Mouse (Mus musculus): ENCODE results near the gene Tmem190. TPM values are rescaled to one million over a fixed set of nuclear protein-coding genes. Genes with fewer than 3 reads are reported as not detected.
"Not testable (repeated sequence)": the region's sequence is repeated elsewhere in the genome, so short reads cannot be mapped to it uniquely, and the experiment has no call there.

Tmem190 gene
- total and polyA plus RNA-seq, 3 experiments = not detected

DNA sequence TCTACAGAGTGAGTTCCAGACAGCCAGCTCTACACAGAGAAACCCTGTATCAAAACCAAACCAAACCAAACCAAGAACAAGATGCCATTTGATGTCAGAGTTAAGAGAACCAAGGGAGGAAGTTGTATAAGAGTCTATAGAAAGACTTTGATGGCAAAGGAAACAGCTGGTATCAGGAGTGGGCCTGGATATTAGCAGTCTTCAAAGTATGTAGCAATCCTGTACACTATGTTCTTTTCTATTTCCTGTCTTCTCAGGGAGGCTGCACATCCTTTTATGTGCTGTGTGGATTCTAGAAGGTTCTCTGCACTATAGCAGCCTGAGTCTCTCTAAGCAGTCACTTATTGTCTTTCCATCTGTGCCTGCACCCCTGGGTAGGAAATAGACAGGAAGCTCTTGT is 33.8 kb downstream of the Tmem190 start:
- Histone ChIP-seq H3K4me1 (ENCODE audit: control insufficient read depth in 1 of 2, insufficient read depth in 2 of 2) (peaks cover 3 to 10% of the 10 kb centered on the region in 2 experiments; a peak in 3 of 4 replicates), H3K9ac (ENCODE audit: insufficient read depth, low read depth) (no peak overlapping the region), H3K4me3 (replicated peaks in 1 of 3; ENCODE audit: low read depth in 2 of 3, low read length in 2 of 3, poor library complexity in 1 of 3) (no peak overlapping the region), H3K4me2 (ENCODE audit: insufficient read depth, low read depth, poor library complexity, severe bottlenecking) (no peak overlapping the region), H3K27ac (ENCODE audit: insufficient read depth, low read depth) (no peak overlapping the region), H3K9me3 (replicated peaks; ENCODE audit: low read length) (no peaks in the 10 kb centered on the region), H3K79me2 (replicated peaks; ENCODE audit: control insufficient read depth, extremely low read depth, insufficient read depth, poor library complexity, severe bottlenecking) (peaks cover 11% of the 10 kb centered on the region), H3K27me3 (replicated peaks) (no peaks in the 10 kb centered on the region), H3K36me3 (replicated peaks in 1 of 2; ENCODE audit: control insufficient read depth in 1 of 2, insufficient read depth in 1 of 2, low read length in 1 of 2) (peaks cover 0 to 13% of the 10 kb centered on the region in 2 experiments)
- in situ Hi-C loops (cut with MboI; ENCODE audit: low pct_ligation_motif_present, low pct_unique_long_range_greater_than_20kb, low sequenced_read_pairs) (no loop called here), dilution Hi-C loops (cut with MboI; ENCODE audit: extremely low pct_ligation_motif_present, extremely low pct_unique_long_range_greater_than_20kb, low sequenced_read_pairs) (no loop called here)
- TF ChIP-seq RCOR1 (conservative IDR thresholded peaks at IDR 0.05; ENCODE audit: low read depth, low read length) = no peak
- no peak for TF ChIP-seq CHD1 (IDR thresholded peaks at IDR 0.05; ENCODE audit: low read depth, low read length)
- no peak for TF ChIP-seq ZMIZ1 (IDR thresholded peaks at IDR 0.05; ENCODE audit: low read depth, low read length)
- no peak for TF ChIP-seq ETS1 (conservative IDR thresholded peaks at IDR 0.05; ENCODE audit: low read depth, low read length)
- TF ChIP-seq MAFK (IDR thresholded peaks at IDR 0.05; ENCODE audit: insufficient replicate concordance, low read length) = no peak
- TF ChIP-seq JUND (conservative IDR thresholded peaks at IDR 0.05; ENCODE audit: low read depth, low read length) = no peak
- TF ChIP-seq ZKSCAN1 (IDR thresholded peaks at IDR 0.05; ENCODE audit: borderline replicate concordance, low read depth, low read length) = no peak
- no peak for TF ChIP-seq POLR2A (IDR thresholded peaks at IDR 0.05; ENCODE audit: low read depth, low read length)
- TF ChIP-seq PAX5 (IDR thresholded peaks at IDR 0.05; ENCODE audit: low read length) = no peak
- no peak for TF ChIP-seq ZNF384 (IDR thresholded peaks at IDR 0.05; ENCODE audit: low read depth, low read length)
- no peak for TF ChIP-seq JUN (IDR thresholded peaks at IDR 0.05; ENCODE audit: insufficient read depth, low read depth, low read length)
- TF ChIP-seq USF1 (IDR thresholded peaks at IDR 0.05; ENCODE audit: low read depth, low read length) = no peak
- no peak for TF ChIP-seq EP300 (IDR thresholded peaks at IDR 0.05; ENCODE audit: low read length)
- no peak for TF ChIP-seq ZC3H11A (IDR thresholded peaks at IDR 0.05; ENCODE audit: low read depth, low read length)
- no peak for TF ChIP-seq IRF4 (IDR thresholded peaks at IDR 0.05; ENCODE audit: low read depth, low read length)
- no peak for DNase-seq (ENCODE audit: extremely low read depth)

DNA sequence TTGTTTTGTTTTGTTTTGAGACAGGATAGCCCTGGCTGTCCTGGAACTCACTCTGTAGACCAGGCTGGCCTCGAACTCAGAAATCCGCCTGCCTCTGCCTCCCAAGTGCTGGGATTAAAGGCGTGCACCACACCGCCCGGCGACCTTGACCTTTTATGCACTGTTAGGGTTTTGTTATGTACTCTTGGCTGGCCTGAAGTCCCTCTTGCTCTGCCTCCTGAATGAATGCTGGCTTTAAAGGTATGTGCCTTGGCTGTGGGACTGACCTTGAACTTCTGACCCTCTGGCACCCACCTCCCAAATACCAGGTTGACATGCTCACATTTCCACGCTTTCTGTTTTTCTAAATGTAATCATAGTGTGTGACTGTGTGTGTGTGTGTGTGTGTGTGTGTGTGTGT is 38.2 kb downstream of the Tmem190 start:
- in situ Hi-C loops (cut with MboI; ENCODE audit: low pct_ligation_motif_present, low pct_unique_long_range_greater_than_20kb, low sequenced_read_pairs); dilution Hi-C loops (cut with MboI; ENCODE audit: extremely low pct_ligation_motif_present, extremely low pct_unique_long_range_greater_than_20kb, low sequenced_read_pairs): not testable (repeated sequence)

DNA sequence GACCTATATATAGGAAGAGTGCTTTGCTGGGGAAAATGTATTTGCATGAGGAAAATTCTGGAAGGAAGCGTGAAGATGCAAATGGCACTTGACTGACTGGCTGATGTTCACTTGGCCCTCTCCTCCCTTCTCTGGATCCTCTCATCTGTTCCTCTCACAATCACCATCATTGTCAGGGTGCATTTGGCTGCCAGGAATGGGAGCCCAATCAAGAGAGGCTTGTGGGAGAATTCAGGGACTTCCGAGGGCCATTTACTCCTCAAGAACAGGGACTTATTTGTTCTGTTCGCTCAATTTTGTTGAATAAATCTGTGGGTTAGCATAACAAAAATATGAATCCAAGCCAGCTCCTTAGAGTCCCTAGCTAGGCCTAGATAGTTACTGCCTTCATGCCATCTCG is 39.0 kb downstream of the Tmem190 start:
- no peak for DNase-seq (ENCODE audit: extremely low read depth)
- TF ChIP-seq EP300 (IDR thresholded peaks at IDR 0.05; ENCODE audit: low read length) (no peak), USF1 (IDR thresholded peaks at IDR 0.05; ENCODE audit: low read depth, low read length) (no peak)
- no peaks in the 10 kb centered on the region for H3K79me2 ChIP-seq (replicated peaks; ENCODE audit: control insufficient read depth, extremely low read depth, insufficient read depth, poor library complexity, severe bottlenecking)

More for the DNA sequence above, 38.2 kb downstream of the Tmem190 start:
- not testable (repeated sequence) for DNase-seq (ENCODE audit: extremely low read depth); H3K4me1 ChIP-seq (ENCODE audit: control insufficient read depth in 1 of 2, insufficient read depth in 2 of 2); H3K4me3 ChIP-seq (replicated peaks in 1 of 3; ENCODE audit: low read depth in 2 of 3, low read length in 2 of 3, poor library complexity in 1 of 3); H3K36me3 ChIP-seq (replicated peaks in 1 of 2; ENCODE audit: control insufficient read depth in 1 of 2, insufficient read depth in 1 of 2, low read length in 1 of 2); H3K27ac ChIP-seq (ENCODE audit: insufficient read depth, low read depth); H3K9ac ChIP-seq (ENCODE audit: insufficient read depth, low read depth); H3K27me3 ChIP-seq (replicated peaks); H3K9me3 ChIP-seq (replicated peaks; ENCODE audit: low read length); H3K4me2 ChIP-seq (ENCODE audit: insufficient read depth, low read depth, poor library complexity, severe bottlenecking); H3K79me2 ChIP-seq (replicated peaks; ENCODE audit: control insufficient read depth, extremely low read depth, insufficient read depth, poor library complexity, severe bottlenecking)

More for the DNA sequence above, 39.0 kb downstream of the Tmem190 start:
- no peak overlapping the region for H3K9ac ChIP-seq (ENCODE audit: insufficient read depth, low read depth)
- no peak overlapping the region for H3K4me2 ChIP-seq (ENCODE audit: insufficient read depth, low read depth, poor library complexity, severe bottlenecking)
- peaks cover 0 to 7% of the 10 kb centered on the region in 2 experiments; a peak in 2 of 4 replicates for H3K4me1 ChIP-seq (ENCODE audit: control insufficient read depth in 1 of 2, insufficient read depth in 2 of 2)
- H3K27me3 ChIP-seq (replicated peaks) = peaks cover 13% of the 10 kb centered on the region
- no peaks in the 10 kb centered on the region for H3K36me3 ChIP-seq (replicated peaks in 1 of 2; ENCODE audit: control insufficient read depth in 1 of 2, insufficient read depth in 1 of 2, low read length in 1 of 2)
- in situ Hi-C loops (cut with MboI; ENCODE audit: low pct_ligation_motif_present, low pct_unique_long_range_greater_than_20kb, low sequenced_read_pairs) (no loop called here), dilution Hi-C loops (cut with MboI; ENCODE audit: extremely low pct_ligation_motif_present, extremely low pct_unique_long_range_greater_than_20kb, low sequenced_read_pairs) (no loop called here)
- no peak overlapping the region for H3K27ac ChIP-seq (ENCODE audit: insufficient read depth, low read depth)
- H3K9me3 ChIP-seq (replicated peaks; ENCODE audit: low read length) = no peaks in the 10 kb centered on the region
- H3K4me3 ChIP-seq (replicated peaks in 1 of 3; ENCODE audit: low read depth in 2 of 3, low read length in 2 of 3, poor library complexity in 1 of 3) = no peak overlapping the region

All from CH12.LX (cell line).